Mouse (Mus musculus) neural tube, embryonic 15.5 days (tissue): ENCODE data around the gene Spns3. TPM values are rescaled to one million over a fixed set of nuclear protein-coding genes. Genes with fewer than 3 reads are reported as not detected.

Experiments used
- ATAC-seq: fragments of 200-750 bp; cut with Nextera tagmentation; 2 replicates; pipeline ENCODE4 v1.8.0; 2017; ENCODE audit warnings: mild to moderate bottlenecking, moderate TSS enrichment, moderate library complexity; ENCODE audit not compliant: low FRiP score
- H3K27ac ChIP-seq: fragments of 300-500 bp; sonication (generic); replicated peaks from 2 replicates; pipeline ENCODE4 v1.5.1; 2015; ENCODE audit warnings: mild to moderate bottlenecking, inconsistent platforms
- H3K27me3 ChIP-seq: fragments of 300-500 bp; sonication (generic); replicated peaks from 2 replicates; pipeline ENCODE4 v1.6.1; 2015; ENCODE audit warnings: inconsistent platforms
- H3K36me3 ChIP-seq: fragments of 300-500 bp; sonication (generic); 2 replicates; pipeline ENCODE4 v1.6.1; 2015; ENCODE audit warnings: inconsistent platforms
- H3K4me1 ChIP-seq: fragments of 300-500 bp; sonication (generic); 2 replicates; pipeline ENCODE4 v1.6.1; 2015; ENCODE audit warnings: inconsistent platforms
- H3K4me2 ChIP-seq: fragments of 300-500 bp; sonication (generic); 2 replicates; pipeline ENCODE4 v1.6.1; 2015; ENCODE audit warnings: inconsistent platforms, mild to moderate bottlenecking, moderate library complexity
- H3K4me3 ChIP-seq: fragments of 300-500 bp; sonication (generic); replicated peaks from 2 replicates; pipeline ENCODE4 v1.5.1; 2015; ENCODE audit warnings: mild to moderate bottlenecking, inconsistent platforms
- H3K9ac ChIP-seq: fragments of 300-500 bp; sonication (generic); replicated peaks from 2 replicates; pipeline ENCODE4 v1.6.1; 2015; ENCODE audit warnings: mild to moderate bottlenecking, inconsistent platforms
- H3K9me3 ChIP-seq: fragments of 300-500 bp; sonication (generic); replicated peaks from 2 replicates; pipeline ENCODE4 v1.6.1; 2016; ENCODE audit warnings: inconsistent platforms
- WGBS: fragments of 180-500 bp; shearing (Covaris S2); methylation state at CpG from one replicate; pipeline ENCODE4 v1.1.7; 2015; ENCODE audit warnings: mixed read lengths; 5-methylcytosine and 5-hydroxymethylcytosine counted together
- polyA plus RNA-seq: library from polyadenylated mRNA; unstranded; fragments of >200 nt; fragmentation: Nextera tagmentation; extraction: Ambion mirVana; gene quantifications from 2 replicates; pipeline ENCODE4 v1.2.1, GENCODE M21; 2015

The Spns3 gene
- polyA plus RNA-seq, 1 experiment from 2014 or later, result 0.06 TPM

GRCm38 (mm10) chr11:72576111-72576465 is 25.8 kb upstream of the Spns3 start:
- WGBS, result 24% methylated on average over 7 of the region's 7 CpGs
- no peaks in the 10 kb centered on the region for H3K27me3 ChIP-seq
- peak overlapping the region; percentile 33 for H3K4me3 ChIP-seq
- peaks cover 13% of the 10 kb centered on the region for H3K4me1 ChIP-seq
- H3K9ac ChIP-seq, result no peak overlapping the region
- no peaks in the 10 kb centered on the region for H3K9me3 ChIP-seq
- peak overlapping the region; percentile 65 for H3K4me2 ChIP-seq
- H3K27ac ChIP-seq, result no peak overlapping the region
- H3K36me3 ChIP-seq, result no peaks in the 10 kb centered on the region
- ATAC-seq, result no peak

GRCm38 (mm10) chr11:72573819-72574218 is 23.5 kb upstream of the Spns3 start:
- H3K4me3 ChIP-seq, result no peak overlapping the region
- no peak overlapping the region for H3K4me2 ChIP-seq
- H3K27ac ChIP-seq, result no peak overlapping the region
- H3K9ac ChIP-seq, result no peak overlapping the region
- H3K36me3 ChIP-seq, result no peaks in the 10 kb centered on the region
- no peak for ATAC-seq
- H3K27me3 ChIP-seq, result no peaks in the 10 kb centered on the region
- 100% methylated on average over 1 of the region's 1 CpGs for WGBS
- no peaks in the 10 kb centered on the region for H3K9me3 ChIP-seq
- peaks cover 19% of the 10 kb centered on the region for H3K4me1 ChIP-seq

- Histone ChIP-seq H3K4me3 (peak overlapping the region; percentile 34), H3K27ac (no peak overlapping the region)
These were observed 20.1 kb upstream of the Spns3 start for GRCm38 (mm10) chr11:72570319-72570979.

GRCm38 (mm10) chr11:72569671-72570318 is 19.5 kb upstream of the Spns3 start:
- no peak for ATAC-seq
- peaks cover 6% of the 10 kb centered on the region for H3K4me1 ChIP-seq
- peak overlapping the region; percentile 34; the same call in 1 of the 2 replicates for H3K4me3 ChIP-seq
- H3K9me3 ChIP-seq, result no peaks in the 10 kb centered on the region
- H3K4me2 ChIP-seq, result peak overlapping the region; percentile 57
- H3K27me3 ChIP-seq, result no peaks in the 10 kb centered on the region
- 74% methylated on average over 11 of the region's 11 CpGs for WGBS
- no peaks in the 10 kb centered on the region for H3K36me3 ChIP-seq
- no peak overlapping the region for H3K27ac ChIP-seq
- H3K9ac ChIP-seq, result no peak overlapping the region

More at GRCm38 (mm10) chr11:72570319-72570979, 20.1 kb upstream of the Spns3 start:
- Histone ChIP-seq H3K9ac (peak overlapping the region; percentile 41; the same call in 1 of the 2 replicates), H3K4me2 (peak overlapping the region; percentile 57), H3K27me3 (no peaks in the 10 kb centered on the region), H3K4me1 (peaks cover 6% of the 10 kb centered on the region), H3K9me3 (no peaks in the 10 kb centered on the region), H3K36me3 (no peaks in the 10 kb centered on the region)
- peak; percentile 84 for ATAC-seq
- WGBS, result 2% methylated on average over 18 of the region's 18 CpGs

GRCm38 (mm10) chr11:72569051-72569450 is 18.7 kb upstream of the Spns3 start:
- Histone ChIP-seq H3K4me1 (peaks cover 6% of the 10 kb centered on the region), H3K27ac (no peak overlapping the region), H3K9me3 (no peaks in the 10 kb centered on the region), H3K36me3 (no peaks in the 10 kb centered on the region), H3K27me3 (no peaks in the 10 kb centered on the region), H3K4me2 (no peak overlapping the region), H3K9ac (no peak overlapping the region), H3K4me3 (no peak overlapping the region)
- 60% methylated on average over 8 of the region's 8 CpGs for WGBS
- ATAC-seq, result no peak

GRCm38 (mm10) chr11:72566816-72567338 is 16.6 kb upstream of the Spns3 start:
- WGBS, result 48% methylated on average over 10 of the region's 10 CpGs
- Histone ChIP-seq H3K4me3 (no peak overlapping the region), H3K9me3 (no peaks in the 10 kb centered on the region), H3K36me3 (no peaks in the 10 kb centered on the region), H3K27ac (no peak overlapping the region), H3K4me2 (no peak overlapping the region), H3K27me3 (no peaks in the 10 kb centered on the region), H3K4me1 (peaks cover 6% of the 10 kb centered on the region), H3K9ac (no peak overlapping the region)
- ATAC-seq, result no peak

GRCm38 (mm10) chr11:72566304-72566703 is 16.0 kb upstream of the Spns3 start:
- ATAC-seq, result no peak
- Histone ChIP-seq H3K27ac (no peak overlapping the region), H3K27me3 (no peaks in the 10 kb centered on the region), H3K36me3 (no peaks in the 10 kb centered on the region), H3K4me1 (peaks cover 6% of the 10 kb centered on the region), H3K4me2 (no peak overlapping the region), H3K4me3 (no peak overlapping the region), H3K9me3 (no peaks in the 10 kb centered on the region), H3K9ac (no peak overlapping the region)
- WGBS, result 82% methylated on average over 7 of the region's 7 CpGs

- Histone ChIP-seq H3K4me1 (no peaks in the 10 kb centered on the region), H3K9me3 (no peaks in the 10 kb centered on the region), H3K27me3 (no peaks in the 10 kb centered on the region), H3K27ac (no peak overlapping the region), H3K36me3 (no peaks in the 10 kb centered on the region), H3K4me3 (no peak overlapping the region), H3K4me2 (no peak overlapping the region), H3K9ac (no peak overlapping the region)
- WGBS, result 22% methylated on average over 6 of the region's 6 CpGs
- ATAC-seq, result no peak; the same call in 1 of the 2 replicates
These were observed 14.0 kb upstream of the Spns3 start for GRCm38 (mm10) chr11:72564232-72564807.

- Histone ChIP-seq H3K4me2 (no peak overlapping the region), H3K4me1 (no peaks in the 10 kb centered on the region), H3K9me3 (no peaks in the 10 kb centered on the region), H3K27ac (no peak overlapping the region), H3K27me3 (no peaks in the 10 kb centered on the region), H3K4me3 (no peak overlapping the region), H3K36me3 (no peaks in the 10 kb centered on the region), H3K9ac (no peak overlapping the region)
- ATAC-seq, result no peak
- WGBS, result 82% methylated on average over 3 of the region's 3 CpGs
These were observed 10.4 kb upstream of the Spns3 start for GRCm38 (mm10) chr11:72560661-72561060.

- Histone ChIP-seq H3K4me2 (no peak overlapping the region), H3K4me3 (no peak overlapping the region), H3K27me3 (no peaks in the 10 kb centered on the region), H3K9ac (no peak overlapping the region), H3K4me1 (no peaks in the 10 kb centered on the region), H3K36me3 (no peaks in the 10 kb centered on the region), H3K9me3 (no peaks in the 10 kb centered on the region), H3K27ac (no peak overlapping the region)
- no peak for ATAC-seq
- 75% methylated on average over 5 of the region's 5 CpGs for WGBS
These were observed 7.8 kb upstream of the Spns3 start for GRCm38 (mm10) chr11:72558155-72558554.

- Histone ChIP-seq H3K4me1 (no peaks in the 10 kb centered on the region), H3K4me3 (no peak overlapping the region), H3K9me3 (no peaks in the 10 kb centered on the region), H3K27me3 (no peaks in the 10 kb centered on the region), H3K9ac (no peak overlapping the region), H3K36me3 (no peaks in the 10 kb centered on the region), H3K4me2 (no peak overlapping the region), H3K27ac (no peak overlapping the region)
- ATAC-seq, result no peak
- WGBS, result 71% methylated on average over 2 of the region's 2 CpGs
These were observed 6.6 kb upstream of the Spns3 start for GRCm38 (mm10) chr11:72556953-72557352.

- H3K27ac ChIP-seq, result no peak overlapping the region
- no peak overlapping the region for H3K9ac ChIP-seq
- H3K4me3 ChIP-seq, result no peak overlapping the region
- no peaks in the 10 kb centered on the region for H3K27me3 ChIP-seq
- H3K4me1 ChIP-seq, result no peaks in the 10 kb centered on the region
- H3K36me3 ChIP-seq, result no peaks in the 10 kb centered on the region
- WGBS, result 95% methylated on average over 4 of the region's 4 CpGs
- H3K4me2 ChIP-seq, result no peak overlapping the region
- no peaks in the 10 kb centered on the region for H3K9me3 ChIP-seq
- no peak for ATAC-seq
These were observed 6.2 kb upstream of the Spns3 start for GRCm38 (mm10) chr11:72556470-72556869.
